13 mouse cellular contexts compared by ENCODE assay signal in the genomic region with DNA sequence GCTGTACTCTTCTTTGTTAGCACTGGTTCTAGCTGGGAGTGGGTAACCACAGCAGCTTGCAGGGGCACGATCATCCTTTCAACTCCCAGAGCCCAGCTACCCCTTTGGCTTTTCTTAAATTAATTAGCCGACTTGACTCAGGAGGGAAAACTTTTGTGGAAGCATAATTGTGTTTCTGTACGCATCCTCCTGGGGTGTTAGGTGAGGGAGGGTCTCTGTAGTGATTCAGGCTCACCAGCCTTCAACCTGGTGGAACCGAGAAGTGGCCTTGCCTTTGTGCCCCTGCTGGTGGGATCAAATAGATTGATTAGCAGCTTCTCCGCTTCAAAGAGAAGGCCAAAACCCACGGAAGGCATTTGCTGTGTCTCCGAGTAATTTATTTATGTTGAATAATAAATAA. TPM values are rescaled to one million over a fixed set of nuclear protein-coding genes. Genes with fewer than 3 reads are reported as not detected.
DNase-seq lines count a peak whose midpoint lies in the region; ATAC-seq and TF ChIP-seq lines count a peak whose summit lies in the region.
"Had no signal": no experiment of that assay in that cellular context is flagged by ENCODE, and none has a peak within 500 bp of the region (broad histone marks: within the 10 kb centered on the region; RNA-seq: fewer than 3 reads in every experiment).

No protein-coding gene starts in this region.

- 12% methylated on average over 7 of the region's 7 CpGs for WGBS in heart, embryonic 10.5 days
- 21% methylated on average over 7 of the region's 7 CpGs for whole genome bisulfite sequencing in hindbrain, postnatal 0 days
- 7% methylated on average over 7 of the region's 7 CpGs for WGBS in neural tube, embryonic 11.5 days

- H3K9ac ChIP-seq in hindbrain, postnatal 0 days (replicated peaks; ENCODE audit: low read length) = no peak overlapping the region
- peak overlapping the region; percentile 18 for H3K9ac ChIP-seq in neural tube, embryonic 11.5 days (ENCODE audit: low read length)
- H3K9ac ChIP-seq: liver, embryonic 15.5 days had no signal

- H3K4me1 ChIP-seq in heart, embryonic 10.5 days = peaks cover 57% of the 10 kb centered on the region
- H3K4me1 ChIP-seq in hindbrain, postnatal 0 days (ENCODE audit: insufficient read depth, low read length) = peaks cover 46% of the 10 kb centered on the region
- H3K4me1 ChIP-seq in neural tube, embryonic 11.5 days (ENCODE audit: control insufficient read depth, insufficient read depth, low read length) = peaks cover 30% of the 10 kb centered on the region

- H3K36me3 ChIP-seq in heart, embryonic 10.5 days = peaks cover 46% of the 10 kb centered on the region
- H3K36me3 ChIP-seq in hindbrain, postnatal 0 days (ENCODE audit: insufficient read depth, low read length) = no peaks in the 10 kb centered on the region
- H3K36me3 ChIP-seq in neural tube, embryonic 11.5 days (ENCODE audit: control insufficient read depth, insufficient read depth, low read length) = peaks cover 6% of the 10 kb centered on the region
- H3K36me3 ChIP-seq: liver, embryonic 15.5 days had no signal

- H3K9me3 ChIP-seq in heart, embryonic 10.5 days = no peaks in the 10 kb centered on the region
- no peaks in the 10 kb centered on the region for H3K9me3 ChIP-seq in hindbrain, postnatal 0 days (ENCODE audit: low read length)
- no peaks in the 10 kb centered on the region for H3K9me3 ChIP-seq in neural tube, embryonic 11.5 days (ENCODE audit: control insufficient read depth, low read length)
- H3K9me3 ChIP-seq: liver, embryonic 15.5 days had no signal

- DNase-seq in heart, embryonic 10.5 days (ENCODE audit: low spot score) = no peak
- DNase-seq in heart, postnatal 4 days = no peak
- peak; percentile 37 for DNase-seq in embryo, embryonic 9.5 days (ENCODE audit: extremely low spot score)
- DNase-seq in hindbrain, postnatal 0 days (ENCODE audit: low spot score) = no peak
- no peak for DNase-seq in neural tube, embryonic 11.5 days (ENCODE audit: low spot score)
- DNase-seq in gastrocnemius, adult 18-20 months (ENCODE audit: low spot score) = no peak
- DNase-seq in lung, adult 18-20 months = no peak
- no peak for DNase-seq in urinary bladder, postnatal 4 days (ENCODE audit: low spot score in 2 of 2)
- DNase-seq: cerebellum, postnatal 10 days; gastrocnemius, postnatal 10 days; kidney, postnatal 36 days had no signal

- peak; percentile 17; the same call in 1 of the 2 replicates for TF ChIP-seq CTCF in hindbrain, postnatal 0 days (IDR thresholded peaks at IDR 0.05; ENCODE audit: low read depth)

- peak overlapping the region; percentile 47 for H3K27ac ChIP-seq in heart, embryonic 10.5 days
- H3K27ac ChIP-seq in hindbrain, postnatal 0 days = no peak overlapping the region
- H3K27ac ChIP-seq in neural tube, embryonic 11.5 days (ENCODE audit: low read depth, low read length) = peak overlapping the region; percentile 42; the same call in 1 of the 2 replicates
- H3K27ac ChIP-seq: liver, embryonic 15.5 days had no signal

- ATAC-seq in hindbrain, postnatal 0 days = no peak
- ATAC-seq in neural tube, embryonic 11.5 days (ENCODE audit: insufficient read depth, low FRiP score, low TSS enrichment) = no peak

- peaks cover 63% of the 10 kb centered on the region for H3K27me3 ChIP-seq in heart, embryonic 10.5 days (ENCODE audit: insufficient read depth, poor library complexity, severe bottlenecking)
- H3K27me3 ChIP-seq in hindbrain, postnatal 0 days (ENCODE audit: insufficient read depth, low read length) = peaks cover 41% of the 10 kb centered on the region
- H3K27me3 ChIP-seq in neural tube, embryonic 11.5 days (ENCODE audit: control insufficient read depth, insufficient read depth, low read length) = 0 out of 2 replicates have a peak, but pooled peaks cover 2% of the 10 kb centered on the region

- no peak overlapping the region for H3K4me2 ChIP-seq in hindbrain, postnatal 0 days (ENCODE audit: low read depth, low read length)
- H3K4me2 ChIP-seq in neural tube, embryonic 11.5 days (ENCODE audit: low read depth) = peak overlapping the region; percentile 24
- H3K4me2 ChIP-seq: liver, embryonic 15.5 days had no signal

- peak overlapping the region; percentile 5; the same call in 1 of the 2 replicates for H3K4me3 ChIP-seq in heart, embryonic 10.5 days
- no peak overlapping the region for H3K4me3 ChIP-seq in hindbrain, postnatal 0 days (ENCODE audit: low read length)
- H3K4me3 ChIP-seq in neural tube, embryonic 11.5 days (ENCODE audit: low read depth, low read length) = 0 out of 2 replicates have a peak overlapping the region, but pooled peaks have one; percentile 2
- H3K4me3 ChIP-seq: liver, embryonic 15.5 days had no signal

RNA-seq across cellular contexts. Expression of gene Col2a1, which starts 4.5 kb away (rescaled TPM):
- polyA plus RNA-seq in heart, embryonic 10.5 days (2016; fragmentation: Nextera tagmentation; extraction: Ambion mirVana) = 131 and 160 TPM in 2 replicates
- 1 to 10 TPM; 1.1 to 1.3 TPM for total RNA-seq in heart, postnatal 4 days (2021)
- 19.3 and 28.9 TPM in 2 replicates for total RNA-seq in hindbrain, postnatal 0 days (2014; rRNA removed)
- 7.4 and 8.1 TPM in 2 replicates for polyA plus RNA-seq in hindbrain, postnatal 0 days (2015; fragmentation: Nextera tagmentation; extraction: Ambion mirVana)
- polyA plus RNA-seq in neural tube, embryonic 11.5 days (2014; fragmentation: Nextera tagmentation; extraction: Ambion mirVana) = 208 and 219 TPM in 2 replicates
- under 1 TPM; 0.19 to 0.37 TPM for total RNA-seq in gastrocnemius, adult 18-20 months (2021)
- total RNA-seq: megakaryocyte-erythroid progenitor cell, adult 5-6 weeks had no signal

RNA-seq across cellular contexts. Expression of gene Tmem106c, which starts 36.0 kb away (rescaled TPM):
- polyA plus RNA-seq in heart, embryonic 10.5 days (2016; fragmentation: Nextera tagmentation; extraction: Ambion mirVana) = 32.0 and 33.5 TPM in 2 replicates
- 10 to 100 TPM; 20.5 to 20.6 TPM for total RNA-seq in heart, postnatal 4 days (2021)
- total RNA-seq in hindbrain, postnatal 0 days (2014; rRNA removed) = 53.7 and 57.9 TPM in 2 replicates
- polyA plus RNA-seq in hindbrain, postnatal 0 days (2015; fragmentation: Nextera tagmentation; extraction: Ambion mirVana) = 55.9 and 57.9 TPM in 2 replicates
- 50.2 and 55.9 TPM in 2 replicates for polyA plus RNA-seq in neural tube, embryonic 11.5 days (2014; fragmentation: Nextera tagmentation; extraction: Ambion mirVana)
- 1 to 10 TPM; 5.8 to 7.4 TPM for total RNA-seq in gastrocnemius, adult 18-20 months (2021)
